In genomic region chr10:100701938-100702337, GRCm38 (mm10) we compare ENCODE assay signal across 24 mouse cellular contexts.
DNase-seq lines count a peak whose midpoint lies in the region; ATAC-seq lines count a peak whose summit lies in the region.
"Had no signal": no experiment of that assay in that cellular context is flagged by ENCODE, and none has a peak within 500 bp of the region (broad histone marks: within the 10 kb centered on the region; RNA-seq: fewer than 3 reads in every experiment).

No protein-coding gene starts in this region.

- DNase-seq in CD4-positive, CD25-positive, alpha-beta regulatory T cell, adult 2 months (ENCODE audit: low read depth, low spot score), result peak; percentile 20
- DNase-seq in MEL-GATA-1-ER (ENCODE audit: extremely low read depth, low read depth), result peak; percentile 90
- no peak for DNase-seq in gastrocnemius, postnatal 10 days
- no peak for DNase-seq in cerebellum, adult 11 months
- no peak for DNase-seq in layer of hippocampus, adult 9-10 months (ENCODE audit: low spot score)
- DNase-seq: adrenal gland, postnatal 25 days; cerebellum, adult 18-20 months; cerebellum, postnatal 10 days; gastrocnemius, postnatal 36 days; heart, adult 2 months; kidney, adult 2 months; kidney, postnatal 36 days; layer of hippocampus, postnatal 36 days; liver; lung, postnatal 4 days; right cerebral cortex, adult 18-20 months; spleen, adult 18-20 months; thymus, postnatal 36 days had no signal

- peak; percentile 90 to 97 for ATAC-seq in hematopoietic stem cell, adult 5-6 weeks (replicated peaks in 1 of 2; ENCODE audit: insufficient read depth in 1 of 2, low FRiP score in 2 of 2, low TSS enrichment in 1 of 2, low read depth in 1 of 2, poor library complexity in 2 of 2, severe bottlenecking in 2 of 2)
- peak; percentile 77 for ATAC-seq in megakaryocyte-erythroid progenitor cell, adult 5-6 weeks (replicated peaks; ENCODE audit: low FRiP score, low TSS enrichment, poor library complexity, severe bottlenecking)
- ATAC-seq: forebrain, embryonic 13.5 days; hindbrain, embryonic 16.5 days; intestine, embryonic 15.5 days; midbrain, embryonic 16.5 days had no signal

Comparison
In these comparisons a context has a peak if more than half of its experiments do, and no peak if none do; other contexts are left out.
1. DNase-seq: peak in CD4-positive, CD25-positive, alpha-beta regulatory T cell, adult 2 months (single experiment) and MEL-GATA-1-ER (single experiment); none in gastrocnemius, postnatal 10 days (single experiment), cerebellum, adult 11 months (single experiment) and layer of hippocampus, adult 9-10 months (single experiment).